Mouse (Mus musculus) brain, embryonic 14.5 days (tissue): ENCODE results near the gene Atg4b.

Experiments used
- CTCF ChIP-seq: fragments of 200-500 bp; IDR thresholded peaks from 2 replicates; pipeline ENCODE4 v1.5.1; 2012; ENCODE audit warnings: inconsistent platforms, mild to moderate bottlenecking, moderate library complexity, borderline replicate concordance; ENCODE audit not compliant: insufficient read depth, insufficient read length; ENCODE audit errors: extremely low read depth
- POLR2A ChIP-seq: fragments of 200-500 bp; IDR thresholded peaks from 2 replicates; pipeline ENCODE4 v1.6.1; 2012; ENCODE audit warnings: mild to moderate bottlenecking, inconsistent platforms, borderline replicate concordance; ENCODE audit not compliant: poor library complexity, insufficient read depth, insufficient read length, severe bottlenecking; ENCODE audit errors: extremely low read depth

- TF ChIP-seq CTCF (no peak), POLR2A (no peak)
Observed at GRCm38 (mm10) chr1:93755618-93756017, 4.3 kb downstream of the Atg4b start.
